Mouse (Mus musculus): ENCODE measurements around the gene Dmd.

DNA sequence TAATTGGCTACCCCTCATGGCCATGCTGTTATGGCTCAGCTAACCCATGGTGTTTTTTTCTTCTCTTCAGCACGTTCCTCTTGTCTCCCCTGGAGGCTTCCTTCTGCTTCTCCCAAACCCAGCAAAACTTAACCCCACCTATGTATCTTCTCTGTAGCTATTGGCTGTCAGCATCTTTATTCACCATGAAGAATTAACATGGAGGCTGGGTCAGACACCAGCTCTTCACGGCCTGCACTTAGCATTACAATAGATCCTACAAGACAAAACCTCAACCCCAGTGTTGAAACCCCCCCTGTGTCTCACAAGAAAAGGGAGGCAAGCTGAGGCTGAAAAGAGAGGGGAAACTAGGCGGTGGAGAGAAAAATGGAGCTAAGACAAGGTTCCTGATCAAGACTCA is 1494.3 kb downstream of the Dmd start:
- TF ChIP-seq CTCF (IDR thresholded peaks at IDR 0.05; ENCODE audit: borderline replicate concordance, insufficient read depth, low read length) (no peak), POLR2A (IDR thresholded peaks at IDR 0.05; ENCODE audit: low read depth, low read length) (no peak)
